Mouse (Mus musculus): ENCODE measurements around the gene Rapgef4.
"Not testable (repeated sequence)": the region's sequence is repeated elsewhere in the genome, so short reads cannot be mapped to it uniquely, and the experiment has no call there.

GRCm38 (mm10) chr2:72141732-72142131, 160.7 kb downstream of the Rapgef4 start:
- TF ChIP-seq CTCF (IDR thresholded peaks at IDR 0.05; ENCODE audit: control insufficient read depth, insufficient read depth, insufficient replicate concordance, low read depth, low read length); POLR2A (IDR thresholded peaks at IDR 0.05; ENCODE audit: control insufficient read depth, low read depth, low read length): not testable (repeated sequence)
